Mouse (Mus musculus) fibroblast of lung, adult 2 months (primary cell): Measurements from ENCODE around the gene Smad3.

Experiments used
- DNase-seq: peaks from one replicate; pipeline ENCODE4 v3.0.0-alpha.2; 2011; ENCODE audit warnings: low read depth

Smad3 gene

DNA sequence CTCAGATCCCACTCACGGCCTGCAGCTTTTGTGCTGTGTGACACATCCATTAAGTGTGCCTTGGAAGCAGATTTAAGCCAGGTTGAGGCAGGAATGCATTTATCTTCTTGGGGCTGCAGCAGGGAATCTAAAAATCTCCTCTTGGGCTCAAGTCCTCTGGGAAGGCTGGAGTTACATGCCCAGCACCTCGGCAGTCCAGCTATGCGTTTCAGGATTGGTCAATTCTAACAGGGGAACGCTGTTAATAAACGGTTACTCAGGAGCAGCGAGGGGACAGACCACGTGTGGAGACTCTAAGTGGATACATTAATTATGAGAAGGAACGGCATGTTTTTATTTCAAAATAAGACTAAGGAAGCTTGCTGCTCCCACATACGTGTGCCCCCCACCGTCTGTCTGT is 14.7 kb upstream of the Smad3 start:
- DNase-seq = no peak

GRCm38 (mm10) chr9:63771676-63772075 is 13.9 kb upstream of the Smad3 start:
- no peak for DNase-seq

GRCm38 (mm10) chr9:63761367-63762094 is 3.7 kb upstream of the Smad3 start:
- DNase-seq = no peak

- no peak for DNase-seq
Measured at GRCm38 (mm10) chr9:63760783-63761182, 3.0 kb upstream of the Smad3 start.

DNA sequence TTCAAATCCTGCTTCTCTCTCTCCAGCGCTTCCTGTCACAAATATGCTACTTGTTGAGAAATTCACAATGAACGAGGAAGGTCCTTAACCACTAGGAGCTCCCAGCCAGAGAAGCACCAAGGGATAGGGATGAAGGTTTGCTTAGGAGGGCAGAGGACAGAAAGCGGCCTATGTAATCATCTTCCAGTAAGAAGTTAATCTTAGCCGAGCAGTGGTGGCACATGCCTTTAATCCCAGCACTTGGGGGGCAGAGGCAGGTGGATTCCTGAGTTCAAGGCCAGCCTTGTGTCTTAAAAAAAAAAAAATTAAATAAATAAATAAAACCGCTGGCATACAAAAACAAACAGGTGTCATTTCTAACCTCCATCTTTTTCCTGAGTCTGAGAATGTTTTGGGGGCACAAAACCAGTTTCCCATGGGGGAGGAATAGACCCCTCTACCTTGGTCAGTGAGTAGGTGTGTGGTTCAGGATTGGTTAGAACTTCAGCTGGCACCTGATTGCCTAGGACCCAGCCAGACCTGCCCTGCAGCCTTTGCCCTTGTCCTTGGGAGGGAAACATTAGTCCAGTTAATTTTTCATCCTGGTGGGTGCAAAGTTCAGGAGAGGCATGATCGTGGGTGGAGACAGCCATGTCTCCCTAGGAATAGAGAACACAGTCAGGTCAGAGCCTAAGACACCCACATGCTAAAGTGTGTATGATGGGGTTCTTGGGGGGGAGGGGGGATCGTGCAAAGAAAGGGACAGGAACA is 2.4 kb upstream of the Smad3 start:
- DNase-seq = no peak

DNA sequence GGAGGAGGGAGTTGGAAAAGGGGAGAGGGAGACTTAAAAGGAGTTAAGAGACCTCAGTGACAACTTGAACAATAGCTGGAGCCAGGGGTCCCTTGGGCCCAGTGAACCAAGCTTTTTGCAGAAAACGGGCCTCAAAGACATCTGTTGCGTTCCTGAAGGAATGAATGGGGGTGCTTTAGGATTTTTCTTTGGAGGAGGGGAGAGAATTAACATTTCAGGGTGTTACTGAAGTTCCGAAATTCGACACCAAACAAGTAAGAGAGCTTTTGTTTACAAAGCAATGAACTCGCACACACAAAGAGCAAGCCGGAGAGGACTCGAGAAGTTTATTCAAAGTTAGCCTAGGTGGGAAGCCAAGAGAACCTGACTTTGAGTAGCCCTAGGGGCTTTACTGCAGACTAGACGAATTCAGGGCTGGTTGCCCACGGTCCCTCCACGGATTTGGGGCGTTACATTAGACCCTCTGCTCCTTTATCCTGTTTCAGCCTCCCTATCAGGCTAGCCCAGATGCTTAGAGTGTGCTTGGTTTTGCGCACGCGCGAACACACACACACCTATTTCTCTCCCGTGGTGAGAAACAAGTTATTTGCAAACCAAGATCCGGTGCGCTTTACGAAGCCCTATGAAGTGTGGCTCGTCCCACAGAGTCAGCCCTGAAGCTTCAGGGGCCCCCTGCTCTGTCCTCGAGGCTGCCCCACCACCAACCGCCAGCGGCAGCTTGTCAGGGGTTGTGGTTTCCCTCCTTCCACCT is 1.0 kb upstream of the Smad3 start:
- no peak for DNase-seq

- DNase-seq = no peak
Measured at GRCm38 (mm10) chr9:63757462-63757772, 377 bp downstream of the Smad3 start.

DNA sequence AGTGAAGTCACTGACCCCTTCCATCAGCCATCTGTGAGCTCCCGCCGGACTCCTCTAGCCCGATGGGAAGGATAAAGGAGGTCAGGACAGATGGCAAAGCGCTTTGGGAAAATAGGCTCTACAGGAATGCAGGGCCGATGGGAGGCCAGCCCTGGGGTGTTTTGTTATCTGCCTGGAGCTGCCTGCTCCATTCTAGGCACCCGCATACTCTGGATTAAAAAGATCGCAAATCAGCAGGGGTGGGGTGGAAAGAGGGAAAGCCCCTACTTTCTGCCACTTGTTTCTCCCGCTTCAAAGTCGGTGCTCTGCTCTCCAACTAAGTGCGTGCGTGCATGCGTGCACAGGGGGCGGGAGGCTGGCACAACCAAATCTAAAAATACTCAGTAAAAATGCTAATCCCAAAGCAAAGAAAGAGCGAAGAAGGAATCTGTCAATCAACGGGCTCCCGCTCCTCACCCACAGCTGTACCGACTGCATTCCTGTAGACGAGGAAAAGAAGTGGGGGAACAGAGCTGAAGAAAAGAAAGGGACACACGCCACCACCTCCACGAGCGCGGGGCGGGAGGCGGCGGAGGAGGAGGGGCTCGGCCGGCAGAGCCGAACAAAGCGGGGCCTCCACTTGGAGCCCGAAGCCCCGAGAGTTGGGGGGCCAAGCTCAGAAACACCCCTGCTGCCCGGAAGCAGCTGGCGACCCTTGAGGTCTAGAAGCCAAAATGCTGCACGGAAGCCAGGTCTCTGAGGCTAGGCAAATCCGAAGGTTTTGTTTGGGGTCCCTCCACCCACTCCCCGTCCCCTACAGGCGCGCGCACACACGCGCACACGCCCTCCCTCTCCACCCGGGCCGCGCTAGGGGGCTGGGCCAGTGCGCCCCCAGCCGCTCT is 973 bp downstream of the Smad3 start:
- DNase-seq = no peak

- DNase-seq = no peak
Measured at GRCm38 (mm10) chr9:63755671-63756543, 1.9 kb downstream of the Smad3 start.

DNA sequence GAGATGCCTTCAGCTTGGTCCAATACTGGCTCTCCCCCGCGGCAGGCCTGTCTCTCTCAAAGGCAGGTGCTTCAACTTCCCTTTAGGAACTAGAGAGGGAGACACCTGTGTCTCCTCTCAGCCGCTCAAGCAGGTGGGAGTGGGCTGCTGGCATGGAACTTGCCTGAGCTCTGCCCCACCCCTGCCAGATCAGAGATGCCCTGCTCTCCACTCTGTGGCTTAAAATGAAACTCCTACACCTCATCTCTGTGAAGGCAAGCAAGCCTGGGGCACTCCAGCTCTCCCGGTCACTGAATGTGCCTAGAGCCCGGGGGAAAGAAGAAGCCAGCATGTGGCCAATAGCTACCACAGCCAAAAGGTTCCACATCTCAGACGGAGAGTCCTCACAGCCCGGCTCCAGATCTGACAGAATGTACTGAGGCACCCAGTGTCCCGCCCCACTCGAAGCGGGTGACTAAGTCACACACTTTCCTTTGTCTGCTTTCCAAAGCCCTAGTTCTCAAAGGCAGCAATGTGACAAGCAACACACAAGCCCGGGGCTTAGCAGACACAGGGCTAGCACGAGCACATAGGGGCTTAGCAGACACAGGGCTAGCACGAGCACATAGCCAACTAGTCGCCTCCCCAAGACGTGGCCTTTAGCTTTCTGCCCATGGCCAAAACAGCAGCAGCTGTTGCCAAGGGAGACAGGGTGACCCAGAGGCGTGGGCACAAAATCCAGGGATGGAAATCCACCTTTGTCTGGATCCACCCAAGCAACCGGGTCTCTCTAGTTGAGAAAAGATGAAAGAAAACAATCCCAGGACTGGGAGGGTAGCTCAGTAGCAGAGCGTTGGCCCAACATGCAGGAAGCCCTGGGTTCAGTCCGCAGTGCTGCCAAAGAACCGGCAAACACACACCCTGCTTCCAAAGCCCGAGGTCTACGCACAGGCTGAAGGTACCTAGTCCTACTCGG is 3.0 kb downstream of the Smad3 start:
- DNase-seq = no peak

GRCm38 (mm10) chr9:63754039-63754438 is 3.8 kb downstream of the Smad3 start:
- no peak for DNase-seq

GRCm38 (mm10) chr9:63753359-63753758 is 4.4 kb downstream of the Smad3 start:
- no peak for DNase-seq

- DNase-seq = no peak
Measured at GRCm38 (mm10) chr9:63752576-63752975, 5.2 kb downstream of the Smad3 start.

- no peak for DNase-seq
Measured at GRCm38 (mm10) chr9:63751325-63751724, 6.5 kb downstream of the Smad3 start.

- no peak for DNase-seq
Measured at GRCm38 (mm10) chr9:63750360-63750974, 7.3 kb downstream of the Smad3 start.

DNA sequence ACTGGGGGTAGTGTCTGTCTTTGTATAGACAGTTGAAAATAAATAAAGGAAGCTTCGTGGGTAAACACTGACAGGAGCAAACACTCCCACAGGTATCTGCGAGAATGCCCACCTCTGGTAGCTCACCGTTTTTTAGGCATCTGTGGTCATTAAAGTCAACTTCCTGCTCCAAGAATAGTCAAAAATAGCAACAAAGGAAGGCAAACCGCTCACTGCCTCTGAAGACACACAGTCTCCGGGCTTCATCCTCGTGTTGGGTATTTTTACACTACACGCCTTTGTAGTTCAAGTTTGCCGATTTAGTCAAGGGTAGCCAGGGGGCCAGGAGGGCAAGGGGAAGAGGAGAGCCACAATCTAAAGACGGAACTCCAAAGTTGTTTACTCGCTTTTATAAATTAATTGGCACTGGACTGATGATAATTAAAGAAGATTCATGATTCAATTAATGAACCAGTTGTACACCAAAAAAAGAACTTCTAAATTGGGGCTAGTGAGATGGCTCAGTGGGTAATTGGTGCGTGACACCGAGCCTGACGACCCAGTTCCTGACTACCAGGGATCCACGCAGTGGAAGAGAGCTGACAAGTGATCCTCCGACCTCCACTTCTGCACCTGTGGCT is 8.4 kb downstream of the Smad3 start:
- no peak for DNase-seq

DNA sequence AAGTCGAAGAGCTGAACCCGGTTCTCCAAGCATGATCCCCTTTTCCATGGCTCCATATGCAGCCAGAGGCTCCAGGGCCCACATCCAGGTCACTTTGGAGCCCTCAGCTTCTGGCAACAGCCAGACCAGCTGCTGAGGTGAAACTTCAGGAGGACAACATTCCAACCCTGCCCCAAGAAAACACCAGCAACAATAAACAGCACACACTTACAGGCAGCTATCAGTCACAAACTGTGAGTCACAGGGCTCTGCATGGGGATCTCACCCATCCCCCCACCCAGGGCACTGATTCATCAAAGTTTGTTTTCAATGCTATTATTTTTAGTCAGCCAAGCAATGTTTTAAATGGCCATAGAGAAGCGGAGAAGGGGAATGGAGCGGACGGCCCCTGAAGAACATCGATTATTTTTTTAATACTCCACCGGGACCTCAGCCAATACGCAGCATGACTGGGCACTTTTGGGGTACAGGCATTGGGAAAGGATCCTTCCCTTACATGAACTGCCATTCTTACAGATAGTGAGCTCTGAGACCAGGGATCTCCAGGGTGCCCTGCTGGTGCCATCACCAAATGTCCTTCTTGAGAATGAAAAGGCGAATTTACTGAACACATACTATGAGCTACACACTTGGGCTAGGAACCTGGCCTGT is 10.0 kb downstream of the Smad3 start:
- no peak for DNase-seq

DNA sequence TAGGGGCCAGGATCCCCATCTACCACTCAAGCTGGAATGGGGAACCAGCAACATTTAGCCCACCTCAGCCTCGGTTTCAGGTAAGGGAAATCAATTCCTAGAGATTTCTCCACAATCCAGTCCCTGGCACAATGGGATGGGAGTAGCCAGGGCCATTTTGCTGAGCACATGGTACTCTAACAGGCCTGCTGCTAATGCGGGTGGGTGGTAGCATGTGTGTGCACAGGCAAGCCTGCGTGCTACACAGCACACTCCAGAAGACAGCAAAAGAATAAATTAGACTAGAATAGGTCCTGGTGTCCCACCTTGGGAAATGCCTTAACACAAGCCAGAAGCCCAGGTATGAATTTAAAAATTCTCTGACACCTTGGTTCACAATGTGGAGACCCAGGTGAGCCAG is 10.8 kb downstream of the Smad3 start:
- DNase-seq = no peak
